ENCODE assay signal across 10 mouse cellular contexts in genomic region chr4:83742806-83743460, GRCm38 (mm10).
DNase-seq lines count a peak whose midpoint lies in the region; ATAC-seq lines count a peak whose summit lies in the region.
"Had no signal": no experiment of that assay in that cellular context is flagged by ENCODE, and none has a peak within 500 bp of the region (broad histone marks: within the 10 kb centered on the region; RNA-seq: fewer than 3 reads in every experiment).

No protein-coding gene starts in this region.

- no peak overlapping the region for H3K9ac ChIP-seq in forebrain, embryonic 15.5 days (replicated peaks)
- H3K9ac ChIP-seq: lung, embryonic 14.5 days; stomach, embryonic 15.5 days had no signal

- 16% methylated on average over 12 of the region's 12 CpGs for WGBS in forebrain, embryonic 15.5 days

- H3K27ac ChIP-seq in forebrain, embryonic 15.5 days (replicated peaks): no peak overlapping the region; the same call in 1 of the 2 replicates
- H3K27ac ChIP-seq: stomach, embryonic 15.5 days had no signal

- H3K4me3 ChIP-seq in forebrain, embryonic 15.5 days: peak overlapping the region; percentile 19
- H3K4me3 ChIP-seq: stomach, embryonic 15.5 days had no signal

- DNase-seq in right cerebral cortex, postnatal 10 days (ENCODE audit: low spot score in 2 of 2): peak; percentile 29 to 30
- no peak for DNase-seq in right cerebral cortex, postnatal 14 days
- peak; percentile 11 for DNase-seq in mesoderm, embryonic 11.5 days (ENCODE audit: low read depth, low spot score)
- DNase-seq in spleen, postnatal 4 days (ENCODE audit: low spot score in 2 of 2): no peak
- DNase-seq in lung, postnatal 10 days: no peak
- no peak for DNase-seq in adrenal gland, postnatal 14 days
- DNase-seq: kidney, postnatal 25 days; lung, embryonic 14.5 days had no signal

- peak; percentile 76 for ATAC-seq in forebrain, embryonic 15.5 days (replicated peaks)

- H3K4me2 ChIP-seq in forebrain, embryonic 15.5 days (replicated peaks): peak overlapping the region; percentile 38
- H3K4me2 ChIP-seq: lung, embryonic 14.5 days; stomach, embryonic 15.5 days had no signal

- H3K27me3 ChIP-seq in forebrain, embryonic 15.5 days: no peaks in the 10 kb centered on the region
- H3K27me3 ChIP-seq: stomach, embryonic 15.5 days had no signal

- peaks cover 9% of the 10 kb centered on the region for H3K4me1 ChIP-seq in forebrain, embryonic 15.5 days
- H3K4me1 ChIP-seq: stomach, embryonic 15.5 days had no signal

- no peaks in the 10 kb centered on the region for H3K36me3 ChIP-seq in forebrain, embryonic 15.5 days
- H3K36me3 ChIP-seq: stomach, embryonic 15.5 days had no signal

- H3K9me3 ChIP-seq in forebrain, embryonic 15.5 days: no peaks in the 10 kb centered on the region
- H3K9me3 ChIP-seq: stomach, embryonic 15.5 days had no signal

Comparison
In these comparisons a context has a peak if more than half of its experiments do, and no peak if none do; other contexts are left out.
1. DNase-seq: peak in right cerebral cortex, postnatal 10 days (2 of 2) and mesoderm, embryonic 11.5 days (single experiment); none in right cerebral cortex, postnatal 14 days (single experiment), spleen, postnatal 4 days (0 of 2), lung, postnatal 10 days (single experiment) and adrenal gland, postnatal 14 days (single experiment).